Mouse (Mus musculus): ENCODE data around the gene Pde4dip.

Gene Pde4dip

DNA sequence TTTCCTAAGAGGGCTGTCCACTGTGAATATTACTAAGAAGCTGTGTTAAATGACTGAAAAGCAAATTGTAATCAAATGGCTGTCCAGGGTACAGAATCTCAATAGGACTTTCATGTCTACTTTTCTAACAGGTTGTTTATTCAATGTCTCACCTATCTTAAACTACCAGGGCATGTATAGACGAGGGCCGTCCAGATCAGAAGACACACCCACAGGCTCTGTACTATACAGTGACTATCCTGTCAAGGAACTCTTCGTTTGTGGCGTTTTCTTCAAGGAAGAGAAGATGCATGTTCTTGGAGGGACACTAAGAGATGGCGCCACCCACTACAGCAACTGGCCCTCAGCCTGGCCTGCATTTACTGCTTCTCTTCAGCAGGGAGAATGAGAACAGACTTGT, 152.9 kb downstream of the Pde4dip start:
- no peak for DNase-seq

DNA sequence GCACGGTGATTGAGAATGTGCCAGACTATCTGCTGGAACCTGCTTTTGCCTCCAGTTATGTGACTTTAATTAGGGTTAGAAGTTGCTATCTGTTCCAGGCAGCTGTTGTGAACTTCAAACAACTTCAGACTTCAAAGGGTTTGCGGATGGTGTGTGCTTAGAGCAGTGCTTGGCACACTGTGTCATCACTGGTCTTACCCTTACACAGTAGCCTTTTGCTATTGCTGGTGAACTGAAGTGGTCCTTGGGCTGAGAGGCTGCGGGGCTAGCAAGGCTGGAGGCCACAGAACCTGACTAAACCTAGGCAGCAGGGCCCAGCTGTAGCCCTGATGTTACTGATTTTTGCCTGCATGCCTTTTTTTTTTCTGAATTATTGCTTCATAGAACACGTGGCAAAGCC, 154.2 kb downstream of the Pde4dip start:
- no peak for DNase-seq

DNA sequence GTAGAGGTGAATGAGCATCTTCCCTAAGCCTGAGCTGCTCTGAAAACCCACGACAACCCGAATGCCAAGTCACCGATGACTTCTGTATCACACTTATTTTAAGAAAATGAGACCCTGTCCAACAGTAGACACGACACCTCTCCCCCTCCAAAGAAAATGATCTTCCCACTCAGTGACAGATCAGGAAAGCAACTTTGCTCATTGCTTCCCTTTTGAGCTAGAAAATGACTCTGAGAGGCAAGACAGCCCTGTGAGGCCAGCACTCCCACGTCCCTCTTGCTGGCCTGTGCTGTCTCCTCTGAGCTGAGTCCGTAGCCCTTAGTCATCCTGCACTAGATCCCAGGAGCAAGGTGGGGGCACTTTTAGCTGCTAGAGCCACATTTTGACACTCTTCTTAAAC, 155.9 kb downstream of the Pde4dip start:
- no peak for DNase-seq

DNA sequence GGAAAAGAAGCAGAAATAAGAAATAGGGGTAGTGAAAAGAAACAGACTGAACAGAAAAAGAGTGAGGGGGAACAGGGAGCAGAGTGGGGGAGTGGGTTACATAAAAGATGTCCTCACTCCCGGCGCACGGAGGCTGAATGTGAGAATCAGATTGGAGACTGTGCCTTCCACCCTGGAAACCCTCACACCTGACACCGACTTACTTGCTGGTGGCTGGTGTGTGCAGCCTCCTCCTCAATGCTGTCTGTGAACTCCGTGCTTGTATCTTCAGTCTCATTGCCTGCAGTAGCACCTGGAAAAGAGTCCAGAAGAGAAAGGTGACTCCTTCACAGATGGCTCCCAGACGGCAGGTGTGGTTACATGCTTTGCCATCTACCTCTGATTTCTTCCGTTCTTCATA, 157.9 kb downstream of the Pde4dip start:
- DNase-seq: no peak

DNA sequence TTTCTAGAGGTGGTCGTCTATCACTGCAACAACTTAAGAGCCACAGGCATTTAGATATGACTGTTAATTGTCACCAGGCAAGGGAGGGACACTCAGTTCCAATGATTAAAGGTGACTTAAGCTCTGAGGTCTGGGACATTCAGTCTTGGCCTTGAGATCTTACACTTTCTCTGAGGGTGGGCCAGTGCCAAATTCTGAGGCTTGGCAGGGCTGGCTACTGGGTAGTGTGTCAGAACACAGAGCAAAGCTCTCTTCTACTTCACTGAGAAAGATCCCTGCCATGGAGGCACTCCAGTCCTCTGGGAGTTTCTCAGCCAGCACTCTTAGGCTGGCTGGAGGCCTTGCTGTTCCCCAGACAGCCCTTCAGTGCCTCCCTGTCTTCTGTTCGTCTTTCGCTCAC, 158.4 kb downstream of the Pde4dip start:
- no peak for DNase-seq

DNA sequence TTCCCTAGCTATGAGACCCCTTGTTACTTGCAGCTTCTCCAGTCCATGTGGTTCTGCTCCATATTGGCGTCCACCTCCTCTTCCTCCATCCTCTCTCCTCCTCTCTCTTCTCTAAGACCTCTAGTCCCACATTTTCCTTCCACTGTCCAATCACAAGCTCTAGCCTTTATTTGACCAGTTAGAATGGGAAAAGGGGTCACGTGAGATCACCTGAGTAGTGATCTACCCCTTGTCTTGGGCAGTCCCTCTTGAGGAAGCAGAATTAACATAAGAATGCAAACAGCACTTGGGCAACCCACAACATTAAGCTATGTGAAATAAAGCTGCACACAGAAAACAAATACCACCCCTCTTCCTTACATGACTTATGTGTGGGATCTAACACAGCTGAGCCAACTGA, 160.7 kb downstream of the Pde4dip start:
- no peak for DNase-seq

DNA sequence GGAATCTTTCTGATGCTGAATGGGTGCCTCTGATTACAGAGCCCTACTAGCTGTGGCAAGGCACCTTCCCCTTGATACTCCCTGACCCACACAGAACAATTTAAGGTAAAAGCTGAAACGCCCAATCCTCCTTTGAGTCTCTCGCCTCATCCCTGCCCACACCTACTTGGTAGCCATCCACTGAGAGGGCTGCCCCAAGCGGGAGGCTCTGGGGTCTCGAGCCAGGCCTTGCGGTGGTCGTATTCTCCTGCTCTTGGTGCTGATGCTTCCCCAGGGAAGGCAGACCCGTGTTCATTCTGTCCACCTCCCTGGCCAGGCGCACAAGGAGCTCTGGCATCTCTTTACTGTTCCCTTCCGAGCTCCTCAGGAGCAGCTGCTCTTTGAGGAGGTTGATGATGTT, 169.4 kb downstream of the Pde4dip start:
- DNase-seq: no peak

DNA sequence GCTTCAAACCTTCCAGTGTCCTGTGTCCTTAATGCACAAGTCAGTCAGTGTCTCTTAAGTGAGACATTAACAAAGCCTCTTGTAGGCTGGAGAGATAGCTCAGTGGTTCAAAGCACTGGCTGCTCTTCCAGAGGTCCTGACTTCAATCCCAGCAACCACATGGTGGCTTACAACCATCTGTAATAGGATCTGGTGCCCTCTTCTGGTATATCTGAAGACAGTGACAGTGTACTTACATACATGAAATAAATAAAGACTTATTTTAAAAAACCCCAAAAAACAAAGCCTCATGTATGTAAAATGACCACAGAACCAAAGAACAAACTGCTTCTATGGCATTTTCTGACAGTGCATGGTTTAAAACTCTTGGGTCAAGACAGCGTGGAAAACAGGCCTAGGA, 172.6 kb downstream of the Pde4dip start:
- DNase-seq: no peak

DNA sequence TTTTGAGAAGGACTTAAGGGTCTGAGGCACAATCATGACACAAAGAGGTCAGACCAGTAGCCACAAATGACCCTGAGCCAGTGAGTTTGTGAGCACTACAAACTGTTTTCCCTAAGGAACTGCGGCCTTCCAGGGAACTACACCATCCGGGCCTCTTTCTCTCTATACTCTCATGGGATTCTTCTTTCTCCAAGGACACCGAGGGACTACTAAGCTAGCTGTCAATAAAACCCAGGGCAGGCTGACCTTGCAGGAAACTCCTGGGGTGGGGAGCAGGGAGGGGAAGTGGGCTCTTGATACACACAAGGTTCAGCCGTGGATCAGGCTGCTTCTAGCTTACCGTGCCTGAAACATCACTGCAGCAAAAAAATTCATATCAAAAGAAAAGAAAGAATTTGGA, 177.6 kb downstream of the Pde4dip start:
- no peak for DNase-seq

DNA sequence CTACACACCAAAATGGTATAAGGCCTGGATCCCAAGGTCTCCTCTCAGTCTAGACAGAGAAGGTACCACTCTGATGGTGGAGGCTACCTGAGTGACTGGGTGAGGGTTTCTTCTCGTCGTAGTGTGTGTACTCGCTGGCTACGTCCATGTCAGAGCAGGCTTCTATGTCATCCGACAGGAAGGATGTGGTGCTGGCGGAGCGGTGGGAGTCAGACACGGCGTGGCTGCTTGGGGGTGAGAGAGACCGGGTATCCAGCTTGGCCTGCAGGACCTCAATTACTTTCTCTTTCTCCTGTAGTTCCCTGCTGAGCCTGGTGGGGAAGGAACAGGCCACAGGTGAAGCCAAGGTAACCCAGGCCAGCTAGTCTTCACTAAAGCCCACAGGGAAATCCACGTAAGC, 178.4 kb downstream of the Pde4dip start:
- no peak for DNase-seq

DNA sequence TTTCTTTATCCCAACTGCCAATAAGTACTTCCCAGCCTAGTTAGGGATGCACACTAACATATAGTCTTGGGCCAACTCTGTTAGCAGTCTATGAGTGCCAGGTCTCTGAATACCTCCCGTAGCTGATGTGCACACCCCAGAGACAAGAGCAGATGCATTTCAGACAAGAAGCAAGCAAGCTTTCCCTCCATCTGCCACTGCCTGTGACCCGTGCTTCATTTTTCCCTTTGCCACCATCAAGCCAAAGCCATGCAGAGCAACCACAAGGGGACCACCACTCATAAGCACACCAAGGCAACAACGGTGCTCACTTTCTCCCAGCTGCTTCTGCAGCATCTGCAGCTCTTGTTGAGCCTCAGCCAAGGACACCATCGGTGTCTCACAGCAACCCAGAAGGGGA, 181.9 kb downstream of the Pde4dip start:
- no peak for DNase-seq

DNA sequence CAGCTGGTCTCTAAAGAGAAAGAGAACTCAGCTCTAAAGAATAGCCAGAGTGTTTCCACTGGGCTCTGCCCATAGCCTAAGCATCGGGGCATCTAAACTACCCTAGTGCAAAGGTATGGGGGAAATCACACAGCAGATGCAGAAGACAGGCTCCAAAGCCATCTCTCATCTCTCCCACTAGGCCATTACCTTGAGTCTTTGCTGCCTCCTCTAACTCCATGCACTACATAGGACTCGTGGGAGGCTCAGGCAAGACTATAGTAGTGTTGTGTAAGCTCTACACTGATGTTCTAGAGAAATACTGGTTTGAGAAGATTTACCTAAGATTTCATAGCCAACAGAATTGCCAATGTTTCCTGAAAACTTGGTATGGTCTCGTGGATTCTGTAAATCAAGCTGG, 183.0 kb downstream of the Pde4dip start:
- no peak for DNase-seq

DNA sequence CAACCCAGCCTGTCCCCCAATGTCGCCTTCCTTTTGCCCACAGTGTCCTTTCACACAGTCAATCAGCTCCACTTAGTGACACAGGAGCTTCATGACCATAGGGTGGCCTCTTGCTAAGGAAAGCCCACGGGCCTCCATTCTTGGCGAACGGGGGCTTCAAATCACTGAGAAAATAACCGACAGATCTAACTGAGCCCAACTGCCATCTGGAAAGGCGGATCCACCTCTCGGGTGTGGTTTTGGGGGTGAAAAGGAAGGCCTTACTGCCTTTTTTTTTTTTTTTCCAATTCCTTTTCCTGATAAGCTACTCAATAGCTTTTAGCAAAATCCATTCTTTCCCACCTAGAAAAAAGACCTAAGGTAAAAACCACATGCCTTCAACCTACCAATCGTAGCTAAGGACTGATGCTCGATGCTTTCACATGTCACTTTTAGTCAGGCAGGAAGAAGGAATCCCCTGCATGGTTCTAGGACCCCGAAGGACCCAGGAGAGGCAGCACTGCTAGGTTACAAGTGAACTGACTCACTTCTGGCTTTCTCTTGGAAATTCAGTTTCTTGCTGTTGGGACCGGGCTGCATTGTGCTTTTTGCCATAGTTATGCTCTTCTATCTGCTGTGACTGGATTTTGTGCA, 185.9 kb downstream of the Pde4dip start:
- no peak for DNase-seq

DNA sequence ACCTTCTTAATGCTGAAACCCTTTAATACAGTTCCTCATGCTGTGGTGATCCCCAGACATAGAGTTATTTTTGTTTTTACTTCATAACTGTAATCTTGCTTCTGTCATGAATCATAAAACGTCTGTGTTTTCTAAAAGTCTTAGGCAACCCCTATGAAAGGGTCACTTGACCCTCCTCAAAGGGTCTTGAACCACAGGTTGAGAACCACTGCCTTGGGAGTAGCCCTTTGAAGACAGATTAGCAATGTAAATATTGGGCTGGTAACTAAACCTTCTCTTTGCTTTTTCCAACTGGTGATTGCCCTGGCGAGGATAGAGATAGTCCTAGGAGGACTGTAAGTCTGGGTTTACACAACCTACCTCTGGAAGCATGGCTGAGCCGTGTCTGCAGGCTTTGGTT, 187.3 kb downstream of the Pde4dip start:
- DNase-seq: no peak

DNA sequence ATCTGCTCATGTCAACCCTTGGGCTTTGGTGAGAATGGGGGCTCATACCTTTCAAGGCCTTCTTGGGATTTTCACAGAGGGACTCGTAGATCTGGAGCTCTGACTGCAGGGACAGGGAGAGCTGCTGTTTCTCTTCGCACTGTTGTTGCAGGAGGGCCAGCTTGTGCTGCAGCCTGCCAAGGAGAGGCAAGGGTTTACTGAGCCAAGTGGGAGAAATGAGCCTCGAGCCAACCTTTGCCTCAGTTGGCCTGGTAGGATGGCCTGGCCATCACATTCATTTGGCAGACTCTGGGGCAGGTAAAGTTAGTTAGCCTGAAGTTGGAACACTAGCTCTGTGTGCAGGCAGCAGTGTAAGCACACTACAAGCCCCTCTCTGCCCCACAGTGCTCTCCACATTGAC, 189.4 kb downstream of the Pde4dip start:
- DNase-seq: no peak

DNA sequence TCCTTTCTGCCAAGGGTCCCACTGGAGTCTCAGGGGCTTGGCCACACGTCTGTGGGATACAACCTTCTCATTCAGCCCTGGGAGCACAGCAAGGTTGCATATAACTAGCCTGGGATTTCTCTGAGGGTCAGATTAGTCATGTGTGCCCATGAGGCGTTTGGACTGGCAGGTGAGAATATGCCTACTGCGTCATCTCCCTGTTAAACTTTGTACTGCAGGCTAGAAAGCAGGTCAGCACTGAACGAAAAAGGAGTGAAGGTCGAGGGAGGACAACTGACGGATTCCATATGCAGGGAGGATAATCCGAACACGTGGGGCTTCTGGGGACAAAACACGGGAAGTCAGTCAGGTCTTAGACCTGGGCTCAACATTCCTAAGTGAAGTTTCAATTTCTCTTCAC, 191.2 kb downstream of the Pde4dip start:
- DNase-seq: no peak

DNA sequence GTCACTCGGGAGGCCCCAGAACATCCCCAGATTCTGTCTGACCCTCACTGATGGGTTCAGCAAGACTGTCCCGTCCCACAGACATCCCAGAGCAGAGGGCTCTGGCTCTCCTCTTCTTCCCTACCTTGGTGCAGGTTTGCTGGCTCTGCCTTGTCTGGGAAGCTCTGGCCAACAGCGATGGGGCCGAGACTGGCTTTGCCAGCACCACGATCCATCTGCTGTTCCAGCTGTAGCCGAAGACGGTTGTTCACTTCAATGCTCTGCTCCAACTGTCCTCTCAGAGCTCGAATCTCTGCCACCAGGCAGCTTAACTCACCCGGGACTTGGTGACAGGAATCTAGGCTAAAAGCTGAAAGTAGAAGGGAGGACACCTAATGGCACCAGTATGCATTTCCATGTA, 191.6 kb downstream of the Pde4dip start:
- no peak for DNase-seq

DNA sequence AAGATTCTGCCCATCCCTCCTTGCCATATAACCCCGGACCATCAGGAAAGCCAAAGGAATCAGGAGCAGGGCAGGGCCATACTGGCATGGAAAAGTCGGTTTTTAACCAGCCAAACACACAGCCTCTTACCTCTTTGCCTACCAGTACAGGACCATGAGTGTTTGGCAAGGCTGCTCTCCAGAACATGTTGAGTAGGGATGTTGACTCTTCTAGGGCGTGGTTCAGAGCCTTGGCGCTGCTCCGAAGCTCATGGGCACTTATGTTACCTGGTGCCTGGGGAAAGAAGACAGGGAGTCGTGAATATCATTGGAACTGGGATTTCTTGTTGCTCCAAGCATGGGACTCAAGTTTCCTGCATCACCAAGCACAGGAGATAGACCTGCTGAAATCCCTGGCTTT, 194.7 kb downstream of the Pde4dip start:
- DNase-seq: no peak

DNA sequence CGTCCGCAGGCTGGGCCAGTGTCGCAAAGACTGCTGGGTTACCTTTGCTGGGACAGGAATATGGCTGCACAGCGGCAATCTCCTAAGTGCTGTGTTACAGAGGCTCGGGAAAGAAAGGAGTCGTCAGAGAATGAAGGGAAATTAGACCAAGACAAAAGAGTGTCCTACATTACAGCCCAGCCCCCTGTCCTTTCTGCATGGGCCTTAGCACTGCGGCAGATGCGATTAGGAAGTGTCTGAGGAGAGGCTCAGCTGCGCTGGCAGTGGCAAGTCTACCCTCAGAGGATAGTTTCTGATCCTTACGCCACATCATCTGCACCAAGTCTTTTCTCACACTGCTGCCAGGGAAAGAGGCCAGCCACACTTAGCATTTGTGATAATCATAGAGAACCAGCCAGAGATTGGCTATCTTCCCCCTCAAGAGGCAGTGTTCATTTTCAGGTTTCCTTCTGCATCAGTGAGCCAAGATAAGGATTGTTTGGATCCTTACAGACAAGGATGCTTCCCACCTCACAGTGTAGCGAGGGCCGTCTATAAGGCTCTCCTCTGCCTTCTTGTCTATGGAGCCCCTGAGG, 197.0 kb downstream of the Pde4dip start:
- DNase-seq: no peak

DNA sequence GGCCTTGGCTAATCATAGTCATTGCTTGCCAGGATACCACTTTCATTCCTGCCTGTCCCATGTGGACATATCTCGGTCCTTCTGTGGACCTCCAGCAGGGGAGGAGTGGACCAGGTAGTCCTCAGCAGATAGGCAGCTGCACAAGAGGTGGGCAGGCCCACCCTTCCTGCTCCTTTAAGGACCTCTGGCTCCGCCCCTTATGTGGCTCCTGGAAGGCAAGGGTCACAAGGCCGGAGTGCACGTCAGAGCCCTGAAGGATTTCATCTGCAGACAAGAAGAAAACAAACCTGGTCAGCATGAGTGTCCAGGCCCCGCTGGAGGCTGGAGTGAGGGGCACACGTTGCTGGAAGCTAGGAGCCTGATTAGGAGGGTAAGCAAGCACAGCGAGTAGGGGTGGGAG, 197.9 kb downstream of the Pde4dip start:
- DNase-seq: no peak

DNA sequence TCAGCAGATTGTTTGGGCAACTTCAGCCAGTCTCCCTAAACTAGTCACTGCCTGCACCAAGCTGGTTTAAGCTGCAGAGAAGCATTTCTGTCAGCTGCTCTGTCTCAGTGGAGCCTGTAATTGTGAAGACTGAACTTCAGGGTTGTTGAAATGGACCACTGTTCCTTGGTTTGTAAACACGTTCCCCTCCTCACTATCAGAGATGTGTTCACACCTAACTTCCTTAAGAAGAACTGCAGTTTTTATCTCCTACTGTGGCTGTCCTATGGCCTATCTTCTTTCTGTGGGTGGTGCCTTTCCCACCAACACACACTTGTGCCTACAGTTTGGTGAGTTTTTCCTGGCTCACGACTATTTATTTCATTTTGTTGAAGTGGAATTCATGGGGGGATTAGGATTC, 199.2 kb downstream of the Pde4dip start:
- no peak for DNase-seq

DNA sequence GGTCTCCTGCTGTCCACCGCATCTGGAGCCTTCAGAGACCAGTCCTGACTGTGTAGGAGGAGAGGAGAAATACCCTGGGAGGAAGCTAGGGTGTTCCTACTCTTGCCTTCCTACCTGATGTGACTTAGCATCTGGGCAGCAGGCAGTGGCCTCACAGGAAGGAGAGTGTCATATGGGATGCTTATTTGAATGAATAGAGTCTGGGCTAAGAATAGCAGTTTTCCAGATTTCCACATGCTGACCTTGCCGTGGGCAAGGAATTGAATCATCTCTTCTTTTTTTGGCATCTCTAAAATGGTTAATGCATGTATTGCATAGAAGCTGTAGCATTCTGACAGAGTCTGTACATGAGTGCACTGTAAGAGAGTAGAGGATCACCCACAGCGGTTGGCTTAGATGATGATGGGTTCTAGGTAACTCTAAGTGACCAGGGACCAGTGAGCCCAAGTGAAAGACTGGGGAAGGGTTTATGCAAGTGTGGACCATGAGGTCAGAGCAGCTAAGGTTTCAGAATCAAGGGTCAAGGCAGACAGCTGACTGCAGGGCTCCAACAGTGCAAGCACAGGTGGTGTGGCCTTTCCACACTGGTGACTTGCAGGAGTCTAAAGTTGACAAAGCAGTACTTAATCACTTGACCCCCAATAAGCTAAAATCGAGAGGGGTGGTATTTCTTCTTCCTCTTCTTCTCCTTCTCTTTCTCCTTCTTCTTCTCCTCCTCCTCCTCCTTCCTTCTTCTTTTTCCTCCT, 202.0 kb downstream of the Pde4dip start:
- no peak for DNase-seq

DNA sequence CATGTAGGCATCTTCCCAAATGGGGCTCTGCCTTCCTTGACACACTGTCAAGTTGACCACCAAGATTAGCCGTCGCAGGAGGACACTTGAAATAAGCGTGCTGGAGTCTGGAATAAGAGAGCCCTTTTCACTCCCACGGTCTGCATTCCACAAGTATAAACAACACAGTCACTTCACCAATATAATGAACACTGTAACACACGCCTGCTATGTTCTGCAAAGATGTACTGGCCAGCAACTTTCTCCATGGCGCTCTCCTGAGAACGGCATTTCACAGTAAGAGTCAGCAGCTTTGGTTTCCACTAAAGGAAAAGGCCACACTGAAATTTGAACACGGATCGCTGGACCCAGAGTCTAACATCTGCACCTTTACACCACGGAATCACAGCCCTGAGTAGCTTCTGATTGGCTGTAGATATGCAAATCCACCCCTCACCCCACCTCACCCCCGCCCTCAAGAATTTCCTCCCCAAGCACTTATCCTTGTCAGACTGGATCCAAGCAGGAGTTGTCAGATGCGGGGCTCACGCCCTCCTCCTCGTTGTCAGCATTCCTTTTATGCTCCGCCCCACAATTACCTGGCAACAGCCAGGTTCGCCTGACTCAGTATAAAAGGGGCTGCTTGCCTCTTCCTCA, 204.8 kb downstream of the Pde4dip start:
- no peak for DNase-seq

DNA sequence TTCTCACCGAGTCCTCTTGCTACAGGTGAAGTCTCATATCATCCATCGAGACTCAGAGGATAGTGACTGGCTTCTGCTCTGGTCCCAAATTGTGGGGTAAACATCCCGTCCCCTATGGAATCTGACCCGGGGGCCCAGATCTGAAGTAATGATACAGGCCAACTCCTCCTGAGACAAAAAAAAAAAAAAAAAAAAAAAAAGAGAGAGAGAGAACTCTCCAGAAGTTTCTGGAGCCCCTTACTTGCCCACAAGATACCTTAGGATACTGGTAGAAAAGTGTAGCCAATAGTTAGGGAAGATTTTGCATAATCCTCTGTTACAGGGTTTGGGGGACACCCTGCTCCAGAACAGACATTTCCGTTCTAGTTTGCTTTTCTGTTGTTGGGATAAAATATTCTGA, 205.9 kb downstream of the Pde4dip start:
- DNase-seq: no peak
